In genomic region chr19:38549487-38550058, GRCm38 (mm10) we compare ENCODE assay signal across 26 mouse cellular contexts.
DNase-seq lines count a peak whose midpoint lies in the region; ATAC-seq lines count a peak whose summit lies in the region.
"Had no signal": no experiment of that assay in that cellular context is flagged by ENCODE, and none has a peak within 500 bp of the region (broad histone marks: within the 10 kb centered on the region; RNA-seq: fewer than 3 reads in every experiment).

No protein-coding gene starts in this region.

- DNase-seq in adrenal gland, postnatal 14 days: peak; percentile 6
- no peak for DNase-seq in adrenal gland, adult 18-20 months (ENCODE audit: low spot score in 2 of 2)
- peak; percentile 64 for DNase-seq in 3T3-L1 (ENCODE audit: low read depth, low spot score)
- DNase-seq in spleen, adult 12 weeks (ENCODE audit: low spot score): no peak
- DNase-seq: adrenal gland, postnatal 25 days; cerebellum, adult 18-20 months; cerebellum, adult 9-10 months; cerebellum, postnatal 14 days; forebrain, postnatal 0 days; gastrocnemius, adult 2 months; gastrocnemius, postnatal 14 days; heart, adult 18-20 months; heart, postnatal 10 days; heart, postnatal 36 days had no signal

- peak; percentile 61; the same call in 1 of the 2 replicates for ATAC-seq in limb, embryonic 13.5 days (ENCODE audit: low FRiP score, low read depth)
- peak; percentile 45; the same call in 1 of the 2 replicates for ATAC-seq in neural tube, embryonic 15.5 days (ENCODE audit: low FRiP score)
- ATAC-seq in forebrain, embryonic 13.5 days: no peak
- ATAC-seq: activated CD4-positive, CD25-positive, alpha-beta regulatory T cell, adult 4 months; CD4-positive, CD25-positive, alpha-beta regulatory T cell, adult 4 months; forebrain, embryonic 14.5 days; forebrain, postnatal 0 days; hindbrain, embryonic 16.5 days had no signal

- H3K9me3 ChIP-seq in limb, embryonic 13.5 days: 0 out of 2 replicates have a peak, but pooled peaks cover 3% of the 10 kb centered on the region
- H3K9me3 ChIP-seq in neural tube, embryonic 15.5 days (replicated peaks): no peaks in the 10 kb centered on the region
- H3K9me3 ChIP-seq in forebrain, embryonic 13.5 days (replicated peaks): no peaks in the 10 kb centered on the region
- H3K9me3 ChIP-seq: forebrain, embryonic 10.5 days; heart, embryonic 12.5 days; heart, embryonic 15.5 days; hindbrain, embryonic 13.5 days had no signal

- 39% methylated on average over 8 of the region's 8 CpGs for whole genome bisulfite sequencing in limb, embryonic 13.5 days
- WGBS in neural tube, embryonic 15.5 days: 55% methylated on average over 8 of the region's 8 CpGs
- 87% methylated on average over 8 of the region's 8 CpGs for WGBS in forebrain, embryonic 13.5 days

- H3K9ac ChIP-seq in limb, embryonic 13.5 days: no peak overlapping the region
- H3K9ac ChIP-seq in neural tube, embryonic 15.5 days (replicated peaks): no peak overlapping the region
- no peak overlapping the region for H3K9ac ChIP-seq in forebrain, embryonic 13.5 days
- H3K9ac ChIP-seq: forebrain, postnatal 0 days; heart, embryonic 12.5 days; heart, embryonic 15.5 days; hindbrain, embryonic 13.5 days had no signal

- H3K4me1 ChIP-seq in limb, embryonic 13.5 days: peaks cover 33% of the 10 kb centered on the region
- peaks cover 7% of the 10 kb centered on the region; the same call in 1 of the 2 replicates for H3K4me1 ChIP-seq in neural tube, embryonic 15.5 days
- no peaks in the 10 kb centered on the region for H3K4me1 ChIP-seq in forebrain, embryonic 13.5 days
- H3K4me1 ChIP-seq: forebrain, embryonic 10.5 days; heart, embryonic 12.5 days; heart, embryonic 15.5 days; hindbrain, embryonic 10.5 days; hindbrain, embryonic 13.5 days had no signal

- 0 out of 2 replicates have a peak, but pooled peaks cover 2% of the 10 kb centered on the region for H3K27me3 ChIP-seq in limb, embryonic 13.5 days
- no peaks in the 10 kb centered on the region for H3K27me3 ChIP-seq in neural tube, embryonic 15.5 days (replicated peaks)
- H3K27me3 ChIP-seq in forebrain, embryonic 13.5 days: no peaks in the 10 kb centered on the region
- H3K27me3 ChIP-seq: heart, embryonic 12.5 days; heart, embryonic 15.5 days; hindbrain, embryonic 13.5 days had no signal

- H3K36me3 ChIP-seq in limb, embryonic 13.5 days: peaks cover 5% of the 10 kb centered on the region; the same call in 1 of the 2 replicates
- no peaks in the 10 kb centered on the region for H3K36me3 ChIP-seq in neural tube, embryonic 15.5 days
- no peaks in the 10 kb centered on the region for H3K36me3 ChIP-seq in forebrain, embryonic 13.5 days (ENCODE audit: poor library complexity, severe bottlenecking)
- H3K36me3 ChIP-seq: forebrain, embryonic 10.5 days; heart, embryonic 15.5 days; hindbrain, embryonic 13.5 days had no signal

- H3K4me3 ChIP-seq in limb, embryonic 13.5 days: no peak overlapping the region
- H3K4me3 ChIP-seq in neural tube, embryonic 15.5 days (replicated peaks): no peak overlapping the region
- no peak overlapping the region for H3K4me3 ChIP-seq in forebrain, embryonic 13.5 days
- H3K4me3 ChIP-seq: forebrain, embryonic 10.5 days; gastrocnemius, adult 2 months; heart, embryonic 12.5 days; heart, embryonic 15.5 days; hindbrain, embryonic 10.5 days; hindbrain, embryonic 13.5 days had no signal

- H3K4me2 ChIP-seq in limb, embryonic 13.5 days (replicated peaks): peak overlapping the region; percentile 5; the same call in 1 of the 2 replicates
- H3K4me2 ChIP-seq in neural tube, embryonic 15.5 days: no peak overlapping the region
- no peak overlapping the region for H3K4me2 ChIP-seq in forebrain, embryonic 13.5 days
- H3K4me2 ChIP-seq: heart, embryonic 12.5 days; heart, embryonic 15.5 days; hindbrain, embryonic 13.5 days had no signal

- no peak overlapping the region for H3K27ac ChIP-seq in limb, embryonic 13.5 days
- no peak overlapping the region for H3K27ac ChIP-seq in neural tube, embryonic 15.5 days (replicated peaks)
- no peak overlapping the region for H3K27ac ChIP-seq in forebrain, embryonic 13.5 days
- H3K27ac ChIP-seq: forebrain, embryonic 10.5 days; gastrocnemius, adult 2 months; heart, embryonic 15.5 days; hindbrain, embryonic 10.5 days; hindbrain, embryonic 13.5 days had no signal

Comparison
In these comparisons a context has a peak if more than half of its experiments do, and no peak if none do; other contexts are left out.
1. DNase-seq: peak in adrenal gland, postnatal 14 days (single experiment) and 3T3-L1 (single experiment); none in adrenal gland, adult 18-20 months (0 of 2) and spleen, adult 12 weeks (single experiment).